Mouse (Mus musculus) kidney, postnatal 0 days (tissue): ENCODE data around the gene Elf5. TPM values are rescaled to one million over a fixed set of nuclear protein-coding genes. Genes with fewer than 3 reads are reported as not detected.

ENCODE experiments used
- ATAC-seq: fragments of 200-750 bp; cut with Nextera tagmentation; replicated peaks from 2 replicates; pipeline ENCODE4 v1.8.0; 2017; ENCODE audit warnings: low read depth, moderate number of reproducible peaks, moderate TSS enrichment, moderate library complexity; ENCODE audit not compliant: low FRiP score
- DNase-seq: peaks from one replicate; pipeline ENCODE4 v3.0.0-alpha.2; 2016; ENCODE audit warnings: low spot score
- H3K27ac ChIP-seq: fragments of 300-500 bp; sonication (generic); 2 replicates; pipeline ENCODE4 v1.5.1; 2014; ENCODE audit warnings: mild to moderate bottlenecking
- H3K27me3 ChIP-seq: fragments of 300-500 bp; sonication (generic); 2 replicates; pipeline ENCODE4 v1.6.1; 2014; ENCODE audit warnings: low read length, mixed read lengths; ENCODE audit not compliant: insufficient read depth
- H3K36me3 ChIP-seq: fragments of 300-500 bp; sonication (generic); 2 replicates; pipeline ENCODE4 v1.6.1; 2014; ENCODE audit warnings: low read length, mixed read lengths; ENCODE audit not compliant: insufficient read depth
- H3K4me1 ChIP-seq: fragments of 300-500 bp; sonication (generic); replicated peaks from 2 replicates; pipeline ENCODE4 v1.6.1; 2014; ENCODE audit warnings: antibody characterized with exemption, low read length, mixed read lengths; ENCODE audit not compliant: insufficient read depth
- H3K4me2 ChIP-seq: fragments of 300-500 bp; sonication (generic); 2 replicates; pipeline ENCODE4 v1.6.1; 2014; ENCODE audit warnings: mild to moderate bottlenecking, low read length, moderate library complexity, mixed read lengths
- H3K4me3 ChIP-seq: fragments of 300-500 bp; sonication (generic); replicated peaks from 2 replicates; pipeline ENCODE4 v1.5.1; 2014; ENCODE audit warnings: low read depth, low read length
- H3K9ac ChIP-seq: fragments of 300-500 bp; sonication (generic); 2 replicates; pipeline ENCODE4 v1.6.1; 2014; ENCODE audit warnings: low read depth, low read length
- H3K9me3 ChIP-seq: fragments of 300-500 bp; sonication (generic); replicated peaks from 2 replicates; pipeline ENCODE4 v1.6.1; 2016; ENCODE audit warnings: low read length, inconsistent platforms, mixed read lengths
- CTCF ChIP-seq: IDR thresholded peaks from 2 replicates; pipeline ENCODE4 v1.5.1; 2016; ENCODE audit warnings: antibody characterized with exemption, low read depth, mild to moderate bottlenecking, moderate library complexity
- WGBS: fragments of 180-500 bp; shearing (Covaris S2); extraction: QIAGEN DNeasy Blood & Tissue Kit; methylation state at CpG from one replicate; pipeline ENCODE4 v1.1.7; 2014; 5-methylcytosine and 5-hydroxymethylcytosine counted together
- polyA plus RNA-seq: library from polyadenylated mRNA; unstranded; fragments of >200 nt; fragmentation: Nextera tagmentation; extraction: Ambion mirVana; gene quantifications from 2 replicates; pipeline ENCODE4 v1.2.1, GENCODE M21; 2015

Gene Elf5
- polyA plus RNA-seq, 1 experiment from 2014 or later, result 4.8 TPM

GRCm38 (mm10) chr2:103390086-103390988, 21.2 kb upstream of the Elf5 start:
- DNase-seq (no peak), ATAC-seq (no peak)
- Histone ChIP-seq H3K4me1 (no peaks in the 10 kb centered on the region), H3K4me2 (no peak overlapping the region), H3K9me3 (no peaks in the 10 kb centered on the region), H3K27ac (no peak overlapping the region), H3K36me3 (no peaks in the 10 kb centered on the region), H3K27me3 (no peaks in the 10 kb centered on the region), H3K9ac (no peak overlapping the region), H3K4me3 (no peak overlapping the region)
- 73% methylated on average over 4 of the region's 4 CpGs for WGBS
- TF ChIP-seq CTCF, result no peak

- H3K27ac ChIP-seq, result no peak overlapping the region
- 75% methylated on average over 4 of the region's 4 CpGs for WGBS
- no peaks in the 10 kb centered on the region for H3K36me3 ChIP-seq
- no peak overlapping the region for H3K9ac ChIP-seq
- no peak overlapping the region for H3K4me3 ChIP-seq
- ATAC-seq, result no peak
- no peaks in the 10 kb centered on the region for H3K4me1 ChIP-seq
- H3K4me2 ChIP-seq, result no peak overlapping the region
- DNase-seq, result no peak
- no peak for TF ChIP-seq CTCF
- no peaks in the 10 kb centered on the region for H3K9me3 ChIP-seq
- no peaks in the 10 kb centered on the region for H3K27me3 ChIP-seq
Observed at GRCm38 (mm10) chr2:103391626-103392025, 19.9 kb upstream of the Elf5 start.

- TF ChIP-seq CTCF, result no peak
- 77% methylated on average over 6 of the region's 6 CpGs for WGBS
- ATAC-seq, result no peak
Observed at GRCm38 (mm10) chr2:103398110-103398509, 13.4 kb upstream of the Elf5 start.

GRCm38 (mm10) chr2:103400691-103401090, 10.8 kb upstream of the Elf5 start:
- Histone ChIP-seq H3K27me3 (no peaks in the 10 kb centered on the region), H3K36me3 (no peaks in the 10 kb centered on the region), H3K9me3 (no peaks in the 10 kb centered on the region), H3K27ac (no peak overlapping the region), H3K4me1 (no peaks in the 10 kb centered on the region), H3K9ac (no peak overlapping the region), H3K4me3 (no peak overlapping the region), H3K4me2 (no peak overlapping the region)
- ATAC-seq, result no peak
- no peak for DNase-seq
- 81% methylated on average over 4 of the region's 4 CpGs for WGBS
- TF ChIP-seq CTCF, result no peak

More at GRCm38 (mm10) chr2:103398110-103398509, 13.4 kb upstream of the Elf5 start:
- DNase-seq, result no peak
- Histone ChIP-seq H3K27me3 (no peaks in the 10 kb centered on the region), H3K4me2 (no peak overlapping the region), H3K4me1 (no peaks in the 10 kb centered on the region), H3K27ac (no peak overlapping the region), H3K9ac (no peak overlapping the region), H3K4me3 (no peak overlapping the region), H3K9me3 (no peaks in the 10 kb centered on the region), H3K36me3 (no peaks in the 10 kb centered on the region)

- Histone ChIP-seq H3K27ac (no peak overlapping the region), H3K4me1 (no peaks in the 10 kb centered on the region), H3K27me3 (no peaks in the 10 kb centered on the region), H3K4me3 (no peak overlapping the region), H3K9ac (no peak overlapping the region), H3K4me2 (no peak overlapping the region), H3K9me3 (no peaks in the 10 kb centered on the region), H3K36me3 (no peaks in the 10 kb centered on the region)
- ATAC-seq (no peak), DNase-seq (no peak)
- no peak for TF ChIP-seq CTCF
- whole genome bisulfite sequencing, result 74% methylated on average over 3 of the region's 3 CpGs
Observed at GRCm38 (mm10) chr2:103406239-103406638, 5.2 kb upstream of the Elf5 start.

- TF ChIP-seq CTCF, result no peak
- peak; percentile 59; the same call in 1 of the 2 replicates for ATAC-seq
- Histone ChIP-seq H3K36me3 (no peaks in the 10 kb centered on the region), H3K4me1 (no peaks in the 10 kb centered on the region), H3K4me2 (no peak overlapping the region), H3K27me3 (no peaks in the 10 kb centered on the region), H3K9me3 (no peaks in the 10 kb centered on the region), H3K27ac (no peak overlapping the region), H3K4me3 (no peak overlapping the region), H3K9ac (no peak overlapping the region)
- DNase-seq, result no peak
- 75% methylated on average over 3 of the region's 3 CpGs for WGBS
Observed at GRCm38 (mm10) chr2:103411816-103412215, 328 bp downstream of the Elf5 start.
